13 mouse cellular contexts compared by ENCODE assay signal in the genomic region with DNA sequence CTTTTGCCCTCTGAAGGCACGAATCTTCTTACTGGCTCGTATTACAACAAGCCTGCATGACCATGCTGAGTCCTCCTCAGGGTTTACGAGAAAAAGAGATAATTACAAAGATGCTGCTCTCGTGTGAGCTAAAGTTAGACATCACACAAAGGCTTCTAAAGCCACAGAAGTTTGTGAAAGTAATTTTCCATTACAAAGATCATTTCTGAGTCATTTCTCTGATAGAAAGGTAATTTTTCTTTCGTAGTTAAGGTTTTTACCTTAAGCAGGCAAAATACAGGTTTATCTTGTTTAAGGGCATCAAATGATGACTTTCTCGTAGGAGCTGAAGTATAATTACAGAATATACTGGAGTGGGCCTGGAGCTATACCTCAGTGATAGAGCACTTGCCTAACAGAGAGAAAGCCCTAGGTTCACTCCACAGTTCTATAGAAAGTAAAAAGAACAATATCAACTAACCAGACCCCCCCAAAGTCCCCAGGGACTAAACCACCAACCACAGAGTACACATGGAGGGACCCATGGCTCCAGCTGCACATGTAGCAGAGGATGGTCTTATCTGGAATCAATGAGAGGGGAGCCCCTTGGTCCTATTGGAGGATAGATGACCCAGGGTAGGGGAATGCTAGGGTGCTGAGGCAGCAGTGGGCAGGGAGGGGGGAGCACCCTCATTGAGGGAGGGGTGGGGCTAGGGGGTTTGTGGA.
"Had no signal": no experiment of that assay in that cellular context is flagged by ENCODE, and none has a peak within 500 bp of the region (broad histone marks: within the 10 kb centered on the region; RNA-seq: fewer than 3 reads in every experiment).

No protein-coding gene starts in this region.

- ATAC-seq: midbrain, embryonic 15.5 days had no signal

- H3K4me3 ChIP-seq: layer of hippocampus, adult 2 months; limb, embryonic 13.5 days; midbrain, embryonic 15.5 days; stomach, embryonic 15.5 days had no signal

- H3K27me3 ChIP-seq: limb, embryonic 13.5 days; midbrain, embryonic 15.5 days; stomach, embryonic 15.5 days had no signal

- H3K9me3 ChIP-seq: limb, embryonic 13.5 days; midbrain, embryonic 15.5 days; stomach, embryonic 15.5 days had no signal

- H3K4me1 ChIP-seq: limb, embryonic 13.5 days; stomach, embryonic 15.5 days had no signal

- DNase-seq: kidney, postnatal 10 days; kidney, postnatal 4 days; left cerebral cortex, postnatal 4 days; lung, adult 18-20 months; lung, postnatal 36 days; right cerebral cortex, postnatal 25 days; thymus, postnatal 36 days had no signal

- H3K4me2 ChIP-seq: limb, embryonic 13.5 days; midbrain, embryonic 11.5 days; midbrain, embryonic 15.5 days; stomach, embryonic 15.5 days had no signal

- H3K9ac ChIP-seq: limb, embryonic 13.5 days; liver, embryonic 14.5 days; midbrain, embryonic 15.5 days; stomach, embryonic 15.5 days had no signal

- H3K36me3 ChIP-seq: limb, embryonic 13.5 days; midbrain, embryonic 15.5 days; stomach, embryonic 15.5 days had no signal

- H3K27ac ChIP-seq: layer of hippocampus, adult 2 months; limb, embryonic 13.5 days; liver, embryonic 14.5 days; midbrain, embryonic 15.5 days; stomach, embryonic 15.5 days had no signal
